Mouse (Mus musculus) neural tube, embryonic 10.5 days (tissue): Measurements from ENCODE around the gene Uqcrq.

ENCODE experiments used
- DNase-seq: peaks from one replicate; pipeline ENCODE4 v3.0.0-alpha.2; 2017; ENCODE audit warnings: low spot score; ENCODE audit errors: extremely low spot score

The Uqcrq gene

GRCm38 (mm10) chr11:53413871-53414270, 16.8 kb downstream of the Uqcrq start:
- DNase-seq: no peak

GRCm38 (mm10) chr11:53411738-53412137, 18.9 kb downstream of the Uqcrq start:
- DNase-seq: no peak

GRCm38 (mm10) chr11:53403638-53404037, 27.0 kb downstream of the Uqcrq start:
- no peak for DNase-seq

GRCm38 (mm10) chr11:53393856-53394255, 36.8 kb downstream of the Uqcrq start:
- DNase-seq: no peak

- DNase-seq: no peak
Measured at GRCm38 (mm10) chr11:53383758-53384428, 46.7 kb downstream of the Uqcrq start.

- DNase-seq: no peak
Measured at GRCm38 (mm10) chr11:53378918-53379317, 51.7 kb downstream of the Uqcrq start.
